In genomic region chr7:126628111-126628510, GRCm38 (mm10) we compare ENCODE assay signal across 11 mouse cellular contexts. TPM values are rescaled to one million over a fixed set of nuclear protein-coding genes. Genes with fewer than 3 reads are reported as not detected.
DNase-seq lines count a peak whose midpoint lies in the region; ATAC-seq and TF ChIP-seq lines count a peak whose summit lies in the region.
"Had no signal": no experiment of that assay in that cellular context is flagged by ENCODE, and none has a peak within 500 bp of the region (broad histone marks: within the 10 kb centered on the region; RNA-seq: fewer than 3 reads in every experiment).

No protein-coding gene starts in this region.

- DNase-seq in hindbrain, embryonic 10.5 days (ENCODE audit: low spot score) = no peak
- no peak for DNase-seq in spleen, adult 2 months (ENCODE audit: low read depth in 1 of 2, low spot score in 2 of 2)
- no peak for DNase-seq in spleen, postnatal 14 days (ENCODE audit: low spot score in 2 of 2)
- peak; percentile 30 for DNase-seq in kidney, postnatal 14 days
- DNase-seq in yolk sac, embryonic 10.5 days (ENCODE audit: low spot score) = peak; percentile 41
- DNase-seq in layer of hippocampus, adult 11-12 months (ENCODE audit: low spot score) = no peak
- no peak for DNase-seq in cerebellum, postnatal 4 days (ENCODE audit: low spot score in 2 of 2)
- DNase-seq: right cerebral cortex, postnatal 4 days had no signal

- WGBS in hindbrain, embryonic 10.5 days = 66% methylated on average over 6 of the region's 6 CpGs
- WGBS in hindbrain, embryonic 16.5 days = 68% methylated on average over 6 of the region's 6 CpGs
- 78% methylated on average over 6 of the region's 6 CpGs for WGBS in spleen, adult 2 months

- no peaks in the 10 kb centered on the region for H3K27me3 ChIP-seq in hindbrain, embryonic 10.5 days (ENCODE audit: insufficient read depth, poor library complexity, severe bottlenecking)
- H3K27me3 ChIP-seq in hindbrain, embryonic 16.5 days (replicated peaks; ENCODE audit: control insufficient read depth, insufficient read depth, low read length) = no peaks in the 10 kb centered on the region
- no peaks in the 10 kb centered on the region for H3K27me3 ChIP-seq in spleen, adult 2 months (ENCODE audit: control insufficient read depth, insufficient read depth, low read length)

- no peak overlapping the region for H3K4me3 ChIP-seq in hindbrain, embryonic 10.5 days
- no peak overlapping the region for H3K4me3 ChIP-seq in hindbrain, embryonic 16.5 days (ENCODE audit: low read length)
- H3K4me3 ChIP-seq in spleen, adult 2 months (ENCODE audit: extremely low read depth, insufficient read depth, insufficient read length) = no peak overlapping the region

- H3K4me2 ChIP-seq in hindbrain, embryonic 16.5 days (ENCODE audit: low read length) = no peak overlapping the region

- TF ChIP-seq POLR2A in spleen, adult 2 months (IDR thresholded peaks at IDR 0.05; ENCODE audit: low read depth, low read length) = no peak

- H3K27ac ChIP-seq in hindbrain, embryonic 10.5 days = 0 out of 2 replicates have a peak overlapping the region, but pooled peaks have one; percentile 16
- H3K27ac ChIP-seq in hindbrain, embryonic 16.5 days (ENCODE audit: low read depth, low read length) = no peak overlapping the region
- peak overlapping the region; percentile 23; the same call in 1 of the 2 replicates for H3K27ac ChIP-seq in spleen, adult 2 months (ENCODE audit: insufficient read depth, low read length)

- no peak overlapping the region for H3K9ac ChIP-seq in hindbrain, embryonic 16.5 days (ENCODE audit: low read depth, low read length)

- H3K36me3 ChIP-seq in hindbrain, embryonic 10.5 days = no peaks in the 10 kb centered on the region
- no peaks in the 10 kb centered on the region for H3K36me3 ChIP-seq in hindbrain, embryonic 16.5 days (ENCODE audit: control insufficient read depth, insufficient read depth, low read length)
- no peaks in the 10 kb centered on the region for H3K36me3 ChIP-seq in spleen, adult 2 months (ENCODE audit: control insufficient read depth, insufficient read depth, low read length)

- no peaks in the 10 kb centered on the region for H3K9me3 ChIP-seq in hindbrain, embryonic 10.5 days
- H3K9me3 ChIP-seq in hindbrain, embryonic 16.5 days (ENCODE audit: control insufficient read depth, low read length) = no peaks in the 10 kb centered on the region

- no peak for TF ChIP-seq CTCF in spleen, adult 2 months (IDR thresholded peaks at IDR 0.05; ENCODE audit: extremely low read depth, insufficient read depth, insufficient read length, insufficient replicate concordance)

- ATAC-seq in hindbrain, embryonic 16.5 days = no peak
- ATAC-seq: inflammation-experienced regulatory T-cells, adult 6 months had no signal

- peaks cover 15% of the 10 kb centered on the region for H3K4me1 ChIP-seq in hindbrain, embryonic 10.5 days (replicated peaks)
- H3K4me1 ChIP-seq in hindbrain, embryonic 16.5 days (ENCODE audit: control insufficient read depth, insufficient read depth, low read depth, low read length) = no peaks in the 10 kb centered on the region
- H3K4me1 ChIP-seq in spleen, adult 2 months (ENCODE audit: control insufficient read depth, insufficient read depth, insufficient read length) = no peaks in the 10 kb centered on the region; the same call in 1 of the 2 replicates

RNA-seq across cellular contexts. Expression of gene Nupr1, which starts 2.5 kb away (rescaled TPM):
- 1.4 and 2.7 TPM in 2 replicates for polyA plus RNA-seq in hindbrain, embryonic 10.5 days (2016; fragmentation: Nextera tagmentation; extraction: Ambion mirVana)
- polyA plus RNA-seq in hindbrain, embryonic 16.5 days (2015; fragmentation: Nextera tagmentation; extraction: Ambion mirVana) = 14.8 and 15.6 TPM in 2 replicates
- 28.8 and 42.3 TPM in 2 replicates for polyA plus RNA-seq in spleen, adult 2 months (2012; rRNA removed)

RNA-seq across cellular contexts. Expression of gene Sgf29, which starts 21.0 kb away (rescaled TPM):
- polyA plus RNA-seq in hindbrain, embryonic 10.5 days (2016; fragmentation: Nextera tagmentation; extraction: Ambion mirVana) = 57.6 and 62.7 TPM in 2 replicates
- 54.9 and 56.5 TPM in 2 replicates for polyA plus RNA-seq in hindbrain, embryonic 16.5 days (2015; fragmentation: Nextera tagmentation; extraction: Ambion mirVana)
- 31.4 and 32.3 TPM in 2 replicates for polyA plus RNA-seq in spleen, adult 2 months (2012; rRNA removed)

RNA-seq across cellular contexts. Expression of gene Il27, which starts 33.4 kb away (rescaled TPM):
- not detected in 2 replicates for polyA plus RNA-seq in hindbrain, embryonic 10.5 days (2016; fragmentation: Nextera tagmentation; extraction: Ambion mirVana)
- not detected in 2 replicates for polyA plus RNA-seq in hindbrain, embryonic 16.5 days (2015; fragmentation: Nextera tagmentation; extraction: Ambion mirVana)
- 0.79 and 1.5 TPM in 2 replicates for polyA plus RNA-seq in spleen, adult 2 months (2012; rRNA removed)
- polyA plus RNA-seq: inflammation-experienced regulatory T-cells, adult 6 months; neural tube, embryonic 11.5 days had no signal

RNA-seq across cellular contexts. Expression of gene Cln3, which starts 42.5 kb away (rescaled TPM):
- 27.3 and 29.9 TPM in 2 replicates for polyA plus RNA-seq in hindbrain, embryonic 10.5 days (2016; fragmentation: Nextera tagmentation; extraction: Ambion mirVana)
- polyA plus RNA-seq in hindbrain, embryonic 16.5 days (2015; fragmentation: Nextera tagmentation; extraction: Ambion mirVana) = 37.1 and 38.9 TPM in 2 replicates
- 105 and 118 TPM in 2 replicates for polyA plus RNA-seq in spleen, adult 2 months (2012; rRNA removed)

RNA-seq across cellular contexts. Expression of gene Apobr, which starts 43.4 kb away (rescaled TPM):
- 0.47 TPM in 2 replicates for polyA plus RNA-seq in hindbrain, embryonic 10.5 days (2016; fragmentation: Nextera tagmentation; extraction: Ambion mirVana)
- 0.36 and 0.88 TPM in 2 replicates for polyA plus RNA-seq in hindbrain, embryonic 16.5 days (2015; fragmentation: Nextera tagmentation; extraction: Ambion mirVana)
- 13.6 and 15.8 TPM in 2 replicates for polyA plus RNA-seq in spleen, adult 2 months (2012; rRNA removed)

Comparison
In these comparisons a context has a peak if more than half of its experiments do, and no peak if none do; other contexts are left out.
1. DNase-seq: peak in kidney, postnatal 14 days (single experiment) and yolk sac, embryonic 10.5 days (single experiment); none in hindbrain, embryonic 10.5 days (single experiment), spleen, adult 2 months (0 of 2), spleen, postnatal 14 days (0 of 2), layer of hippocampus, adult 11-12 months (single experiment) and cerebellum, postnatal 4 days (0 of 2).